Mouse (Mus musculus) hindbrain, embryonic 10.5 days (tissue): ENCODE measurements around the gene 1700029J07Rik. TPM values are rescaled to one million over a fixed set of nuclear protein-coding genes. Genes with fewer than 3 reads are reported as not detected.

Source experiments
- DNase-seq: peaks from one replicate; pipeline ENCODE4 v3.0.0-alpha.2; 2017; ENCODE audit warnings: low spot score
- H3K27ac ChIP-seq: fragments of 300-500 bp; sonication (generic); 2 replicates; pipeline ENCODE4 v1.5.1; 2016; ENCODE audit warnings: mild to moderate bottlenecking, moderate library complexity
- H3K27me3 ChIP-seq: fragments of 300-500 bp; sonication (generic); 2 replicates; pipeline ENCODE4 v1.6.1; 2016; ENCODE audit warnings: mild to moderate bottlenecking; ENCODE audit not compliant: poor library complexity, insufficient read depth, severe bottlenecking
- H3K36me3 ChIP-seq: fragments of 300-500 bp; sonication (generic); 2 replicates; pipeline ENCODE4 v1.6.1; 2016; ENCODE audit warnings: mild to moderate bottlenecking, moderate library complexity
- H3K4me1 ChIP-seq: fragments of 300-500 bp; sonication (generic); replicated peaks from 2 replicates; pipeline ENCODE4 v1.6.1; 2016; ENCODE audit warnings: mild to moderate bottlenecking
- H3K4me3 ChIP-seq: fragments of 300-500 bp; sonication (generic); 2 replicates; pipeline ENCODE4 v1.5.1; 2016; ENCODE audit warnings: mild to moderate bottlenecking, moderate library complexity
- H3K9me3 ChIP-seq: fragments of 300-500 bp; sonication (generic); 2 replicates; pipeline ENCODE4 v1.6.1; 2016; ENCODE audit warnings: mild to moderate bottlenecking, moderate library complexity
- WGBS: fragments of 180-500 bp; shearing (Covaris S2); methylation state at CpG from one replicate; pipeline ENCODE4 v1.1.7; 2016; 5-methylcytosine and 5-hydroxymethylcytosine counted together
- polyA plus RNA-seq: library from polyadenylated mRNA; unstranded; fragments of >200 nt; fragmentation: Nextera tagmentation; extraction: Ambion mirVana; gene quantifications from 2 replicates; pipeline ENCODE4 v1.2.1, GENCODE M21; 2016

Gene 1700029J07Rik
- polyA plus RNA-seq, result 3.8 and 4.5 TPM in 2 replicates

DNA sequence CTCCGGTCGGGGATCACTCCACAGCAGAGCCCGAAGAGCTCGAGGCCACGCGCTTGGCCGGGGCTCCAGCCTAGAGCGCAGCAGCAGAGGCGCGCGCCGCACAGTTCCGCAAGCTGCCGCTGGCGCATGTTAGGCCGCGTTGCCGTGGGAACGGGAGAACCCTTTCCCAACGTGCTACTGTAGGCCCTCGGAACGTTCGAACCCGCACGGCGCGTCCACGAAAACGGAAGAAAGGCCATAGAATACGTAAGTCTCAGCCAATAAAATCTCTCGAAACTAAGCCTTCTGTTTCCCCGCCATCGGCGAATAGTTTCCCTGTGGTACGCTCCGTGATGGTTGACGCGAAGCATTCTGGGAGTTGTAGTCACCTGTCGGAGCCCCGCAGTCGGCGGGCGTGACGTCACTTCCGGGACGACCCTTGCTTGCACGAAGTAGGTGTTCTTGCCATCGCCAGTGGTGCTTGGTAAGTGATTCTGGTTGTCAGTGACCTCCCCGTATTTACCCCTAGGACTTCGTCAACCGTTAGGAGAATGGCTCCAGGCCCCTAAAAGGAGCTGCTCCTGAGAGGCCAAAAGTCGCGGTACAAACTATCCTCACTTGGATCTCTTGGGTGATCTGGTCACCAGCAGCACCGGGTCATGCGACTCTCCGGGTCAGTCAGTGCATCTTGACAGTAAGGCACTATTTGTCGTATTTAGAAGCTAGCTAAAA lies at the start of gene 1700029J07Rik, which contains the start of gene Ufsp2:
Gene 1700029J07Rik, minus strand, starts transcription at position 127 of the 711 bp plus-strand sequence.
Gene Ufsp2, plus strand, starts transcription at position 403 of the 711 bp plus-strand sequence.
- Histone ChIP-seq H3K4me1 (peaks cover 15% of the 10 kb centered on the region), H3K27ac (peak within 1 kb of the TSS; percentile 85), H3K9me3 (peaks cover 12% of the 10 kb centered on the region), H3K36me3 (peaks cover 24% of the 10 kb centered on the region), H3K4me3 (peak within 1 kb of the TSS; percentile 73), H3K27me3 (no peaks in the 10 kb centered on the region)
- WGBS, result under 1% methylated on average over 57 of the region's 57 CpGs
- peak; percentile 97 for DNase-seq

DNA sequence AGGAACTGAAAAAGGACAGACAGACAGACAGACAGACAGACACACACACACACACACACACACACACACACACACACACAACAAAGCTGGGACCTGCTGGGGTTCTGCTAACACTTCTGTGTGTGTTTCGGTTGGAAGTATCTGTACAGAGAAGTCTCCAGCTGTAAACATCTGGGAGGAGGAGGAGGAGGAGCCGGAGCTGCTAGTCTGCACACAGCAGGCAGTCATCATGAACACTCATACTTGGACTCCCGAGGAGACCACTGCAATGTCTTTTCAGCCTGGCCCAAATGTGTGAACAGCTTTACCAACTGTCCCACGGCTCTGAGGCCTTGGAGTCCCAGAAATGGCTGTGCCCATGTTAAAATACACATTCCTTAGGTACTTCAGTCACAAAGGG lies 49.3 kb upstream of the 1700029J07Rik start:
- 52% methylated on average over 4 of the region's 4 CpGs for WGBS

DNA sequence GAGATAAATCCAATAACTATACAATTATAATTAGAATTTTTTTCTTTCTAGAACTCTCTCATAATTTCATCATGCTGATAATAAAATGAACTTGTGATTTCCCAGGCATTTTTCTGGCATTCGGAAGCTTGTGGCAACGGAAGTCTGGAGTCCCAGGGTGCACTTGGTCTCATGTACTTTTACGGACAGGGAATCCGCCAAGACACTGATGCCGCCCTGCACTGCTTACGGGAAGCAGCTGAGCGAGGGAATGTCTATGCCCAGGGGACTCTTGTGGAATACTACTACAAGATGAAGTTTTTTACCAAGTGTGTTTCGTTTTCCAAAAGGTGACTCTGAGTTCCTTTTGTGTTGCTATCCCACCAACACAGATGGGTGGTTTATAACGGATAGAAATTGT lies 47.7 kb upstream of the 1700029J07Rik start:
- Histone ChIP-seq H3K27me3 (no peaks in the 10 kb centered on the region), H3K27ac (no peak overlapping the region), H3K36me3 (no peaks in the 10 kb centered on the region), H3K4me1 (no peaks in the 10 kb centered on the region), H3K4me3 (no peak overlapping the region), H3K9me3 (no peaks in the 10 kb centered on the region)
- DNase-seq, result no peak
- 93% methylated on average over 9 of the region's 9 CpGs for WGBS

More for the DNA sequence above, 49.3 kb upstream of the 1700029J07Rik start:
- H3K9me3 ChIP-seq, result no peaks in the 10 kb centered on the region
- H3K4me1 ChIP-seq, result no peaks in the 10 kb centered on the region
- no peak overlapping the region for H3K4me3 ChIP-seq
- H3K27ac ChIP-seq, result no peak overlapping the region
- no peaks in the 10 kb centered on the region for H3K36me3 ChIP-seq
- no peak for DNase-seq
- no peaks in the 10 kb centered on the region for H3K27me3 ChIP-seq

DNA sequence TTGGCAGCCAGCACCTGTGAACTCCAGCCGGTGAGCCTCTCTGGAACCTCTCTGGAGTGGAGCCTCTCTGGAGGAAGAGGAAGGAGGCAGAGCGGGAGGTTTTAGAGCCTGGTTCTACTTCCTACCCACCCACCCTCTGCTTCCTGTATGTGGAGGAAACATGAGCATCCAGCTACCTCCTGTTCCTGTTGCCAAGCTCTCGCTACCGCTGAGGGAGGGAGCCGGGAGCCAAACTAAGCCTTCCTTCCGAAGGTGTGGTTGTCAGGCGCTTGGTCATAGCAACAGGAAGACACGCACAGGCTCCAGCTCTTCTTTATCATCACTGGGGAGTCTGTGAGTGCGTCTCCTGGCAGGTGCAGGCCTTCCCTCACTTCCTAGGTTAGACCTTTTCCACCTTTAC lies 47.2 kb upstream of the 1700029J07Rik start:
- H3K27ac ChIP-seq, result no peak overlapping the region
- H3K4me3 ChIP-seq, result no peak overlapping the region
- H3K36me3 ChIP-seq, result no peaks in the 10 kb centered on the region
- 89% methylated on average over 9 of the region's 9 CpGs for WGBS
- H3K4me1 ChIP-seq, result no peaks in the 10 kb centered on the region
- no peaks in the 10 kb centered on the region for H3K27me3 ChIP-seq
- no peak for DNase-seq
- H3K9me3 ChIP-seq, result no peaks in the 10 kb centered on the region

DNA sequence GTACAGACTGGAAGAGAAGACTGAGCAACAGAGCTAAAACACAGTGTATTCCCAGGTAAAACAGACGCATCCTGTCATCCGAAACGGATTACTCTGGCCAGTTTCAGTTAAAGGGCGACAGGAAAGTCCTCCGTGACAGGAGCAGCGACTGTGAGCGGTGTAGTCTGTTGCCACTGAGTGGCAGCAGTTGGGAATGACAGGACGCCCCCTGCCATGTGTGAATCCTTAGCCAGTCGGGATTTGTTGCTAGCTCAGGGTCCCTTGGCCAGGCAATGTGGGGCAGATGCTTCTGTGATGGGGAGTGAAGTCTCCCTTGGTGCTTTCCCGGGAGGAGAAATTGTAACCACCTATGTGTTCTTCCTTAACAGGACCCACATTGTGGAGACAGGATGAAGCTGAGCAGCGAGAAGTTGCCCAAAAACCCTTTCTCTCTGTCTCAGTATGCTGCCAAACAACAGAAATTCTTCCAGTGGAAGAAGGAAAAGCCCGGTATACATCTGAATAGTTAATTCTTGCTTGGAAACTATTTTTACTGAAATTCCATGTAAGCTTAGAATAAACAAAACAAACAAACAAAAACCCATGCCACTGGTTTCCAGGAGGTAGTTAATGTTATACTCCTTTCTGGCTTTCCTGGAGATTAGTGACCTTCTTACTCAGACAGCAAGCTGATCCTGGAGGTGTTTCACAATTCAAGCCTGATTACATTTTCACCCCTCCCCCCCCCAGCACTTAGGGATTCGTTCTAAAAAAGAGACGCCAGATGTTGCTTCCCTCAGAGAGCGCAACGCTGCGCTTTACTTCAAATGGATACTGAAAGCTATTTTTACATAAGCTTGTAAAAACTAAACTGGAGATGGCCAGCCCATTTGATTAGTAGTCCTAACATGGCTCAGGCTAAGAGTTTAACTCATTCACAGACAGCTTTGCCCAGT lies 36.0 kb upstream of the 1700029J07Rik start:
- H3K4me3 ChIP-seq, result peak overlapping the region; percentile 29

DNA sequence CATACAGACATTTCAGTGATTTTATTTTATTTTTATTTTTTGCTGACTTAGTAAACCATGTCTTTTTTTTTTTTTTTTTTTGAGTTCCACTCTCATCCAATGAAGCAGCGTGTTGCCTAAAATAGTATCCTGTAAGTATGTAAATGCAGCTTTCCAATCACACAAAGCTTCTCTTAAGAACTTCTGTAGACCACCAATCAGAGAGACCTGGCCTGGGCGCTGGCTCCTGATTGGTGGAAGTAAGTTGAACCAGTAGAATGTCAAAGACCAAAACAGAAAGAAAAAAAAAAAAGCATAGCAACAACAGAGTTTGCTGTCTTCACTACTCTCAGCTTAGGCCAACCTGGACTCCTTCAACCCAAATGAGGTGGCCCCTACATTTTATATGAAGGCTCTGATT lies 35.3 kb upstream of the 1700029J07Rik start:
- peak overlapping the region; percentile 29 for H3K4me3 ChIP-seq
- no peak for DNase-seq
- no peaks in the 10 kb centered on the region for H3K36me3 ChIP-seq
- WGBS, result 57% methylated on average over 2 of the region's 2 CpGs
- 0 out of 2 replicates have a peak overlapping the region, but pooled peaks have one; percentile 4 for H3K27ac ChIP-seq
- no peaks in the 10 kb centered on the region for H3K9me3 ChIP-seq
- peaks cover 13% of the 10 kb centered on the region for H3K4me1 ChIP-seq
- H3K27me3 ChIP-seq, result no peaks in the 10 kb centered on the region

More for the DNA sequence above, 36.0 kb upstream of the 1700029J07Rik start:
- 24% methylated on average over 17 of the region's 17 CpGs for WGBS
- 0 out of 2 replicates have a peak overlapping the region, but pooled peaks have one; percentile 4 for H3K27ac ChIP-seq
- no peaks in the 10 kb centered on the region for H3K36me3 ChIP-seq
- H3K9me3 ChIP-seq, result no peaks in the 10 kb centered on the region
- DNase-seq, result peak; percentile 27
- H3K4me1 ChIP-seq, result peaks cover 13% of the 10 kb centered on the region
- H3K27me3 ChIP-seq, result no peaks in the 10 kb centered on the region

DNA sequence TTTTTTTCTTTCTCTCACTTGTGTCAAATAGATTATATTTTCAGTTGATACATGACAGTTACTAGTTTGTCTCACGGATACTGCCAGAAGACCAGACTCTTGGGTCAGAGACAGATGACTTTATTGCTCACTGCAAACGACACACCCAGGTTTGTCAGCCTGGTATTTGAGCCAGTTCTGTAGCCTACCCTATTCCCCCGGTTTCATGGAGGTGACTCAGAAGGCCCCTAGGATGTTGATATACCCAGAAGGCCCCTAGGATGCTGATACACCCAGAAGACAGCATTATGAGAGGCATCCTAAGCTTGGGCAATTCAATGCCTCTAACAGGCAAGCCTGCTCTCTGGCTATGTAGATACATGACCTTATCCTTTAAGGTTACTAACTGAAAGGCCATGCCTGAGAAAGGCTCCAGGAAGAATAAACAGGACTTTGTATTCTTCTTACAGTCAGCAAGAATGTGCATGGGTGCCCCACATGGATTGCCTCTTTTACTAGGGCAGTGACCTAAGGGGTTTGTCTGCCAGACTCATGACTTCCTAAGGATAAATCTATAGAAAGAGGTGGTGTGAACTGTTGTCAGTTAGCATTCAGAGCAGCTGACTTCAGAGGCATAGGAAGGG lies 32.1 kb upstream of the 1700029J07Rik start:
- peaks cover 13% of the 10 kb centered on the region for H3K4me1 ChIP-seq
- H3K36me3 ChIP-seq, result no peaks in the 10 kb centered on the region
- no peaks in the 10 kb centered on the region for H3K27me3 ChIP-seq
- no peak overlapping the region for H3K27ac ChIP-seq
- no peaks in the 10 kb centered on the region for H3K9me3 ChIP-seq
- DNase-seq, result no peak
- no peak overlapping the region for H3K4me3 ChIP-seq
- WGBS, result 82% methylated on average over 3 of the region's 3 CpGs

DNA sequence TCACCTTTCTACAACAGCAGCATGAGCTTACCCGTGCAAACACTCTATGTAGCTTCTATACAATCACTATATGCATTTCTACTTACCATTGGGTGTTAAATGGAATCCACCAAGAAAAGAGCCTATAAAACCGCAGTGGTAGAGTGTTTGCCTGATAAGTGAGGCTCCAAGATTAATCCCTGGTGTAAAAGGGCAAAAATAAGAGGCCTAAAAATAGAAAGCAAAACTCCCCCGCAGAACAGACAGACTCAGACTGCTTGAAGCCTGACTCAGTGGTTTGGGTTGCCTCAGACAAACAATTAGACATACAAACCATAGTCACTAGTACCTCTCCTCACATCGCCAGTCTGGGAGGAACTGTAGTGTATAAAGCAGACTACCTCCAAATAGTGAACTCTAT lies 30.5 kb upstream of the 1700029J07Rik start, which contains the start of gene Ankrd37:
Gene Ankrd37, minus strand, starts transcription at position 112 of the 400 bp plus-strand sequence.
- peaks cover 4% of the 10 kb centered on the region for H3K4me1 ChIP-seq
- no peak within 1 kb of the TSS for H3K27ac ChIP-seq
- H3K4me3 ChIP-seq, result no peak within 1 kb of the TSS
- no peaks in the 10 kb centered on the region for H3K9me3 ChIP-seq
- no peak for DNase-seq
- no peaks in the 10 kb centered on the region for H3K36me3 ChIP-seq
- H3K27me3 ChIP-seq, result no peaks in the 10 kb centered on the region
- 77% methylated on average over 4 of the region's 4 CpGs for WGBS

DNA sequence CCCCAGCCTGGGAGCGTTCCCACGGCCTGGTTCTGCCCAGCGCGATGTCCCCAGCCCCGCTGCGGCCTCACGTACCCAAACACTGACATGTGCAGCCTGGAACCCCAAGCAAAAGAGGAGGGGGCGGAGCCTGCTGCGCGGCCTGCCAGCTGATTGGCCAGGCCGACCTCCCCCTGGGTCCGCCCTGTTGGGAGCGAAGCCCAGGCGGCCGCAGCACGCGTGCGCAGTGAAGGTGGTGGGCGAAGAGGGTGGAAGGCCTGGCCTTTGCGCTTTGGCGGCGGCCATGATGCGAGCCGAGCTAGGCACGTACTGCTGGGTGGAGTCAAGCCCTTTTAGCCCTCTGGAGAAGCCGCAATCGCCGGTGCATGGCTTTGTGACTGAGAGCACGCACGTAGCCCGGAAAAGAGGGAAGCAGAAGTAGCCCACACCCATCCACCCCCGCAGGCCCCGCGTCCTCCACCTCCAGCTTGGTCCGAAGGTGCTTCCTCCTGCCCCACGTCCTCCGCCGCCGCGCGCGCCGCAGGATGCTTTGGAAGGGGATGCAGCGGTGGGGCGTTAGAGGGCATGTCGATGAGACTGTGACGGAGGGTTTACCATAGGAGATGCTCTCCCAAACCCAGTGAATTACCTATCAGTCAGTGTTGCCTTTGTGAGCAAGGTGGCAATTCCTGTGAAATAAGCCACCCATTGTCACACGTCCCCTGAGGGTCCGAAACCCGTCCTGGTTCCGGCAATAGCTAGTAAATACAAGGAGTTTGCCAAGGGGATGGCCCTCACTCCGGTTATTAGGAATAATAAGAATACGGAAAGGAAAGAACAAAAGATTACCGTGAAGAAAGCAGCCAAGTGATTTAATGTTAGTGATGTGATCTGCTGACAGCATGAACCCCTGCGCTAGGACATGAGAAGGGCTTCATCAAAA lies 25.0 kb upstream of the 1700029J07Rik start:
- DNase-seq, result peak; percentile 99
- Histone ChIP-seq H3K4me3 (peak overlapping the region; percentile 63), H3K36me3 (peaks cover 26% of the 10 kb centered on the region), H3K4me1 (peaks cover 25% of the 10 kb centered on the region), H3K9me3 (no peaks in the 10 kb centered on the region), H3K27me3 (no peaks in the 10 kb centered on the region), H3K27ac (peak overlapping the region; percentile 99)
- 7% methylated on average over 55 of the region's 55 CpGs for WGBS

DNA sequence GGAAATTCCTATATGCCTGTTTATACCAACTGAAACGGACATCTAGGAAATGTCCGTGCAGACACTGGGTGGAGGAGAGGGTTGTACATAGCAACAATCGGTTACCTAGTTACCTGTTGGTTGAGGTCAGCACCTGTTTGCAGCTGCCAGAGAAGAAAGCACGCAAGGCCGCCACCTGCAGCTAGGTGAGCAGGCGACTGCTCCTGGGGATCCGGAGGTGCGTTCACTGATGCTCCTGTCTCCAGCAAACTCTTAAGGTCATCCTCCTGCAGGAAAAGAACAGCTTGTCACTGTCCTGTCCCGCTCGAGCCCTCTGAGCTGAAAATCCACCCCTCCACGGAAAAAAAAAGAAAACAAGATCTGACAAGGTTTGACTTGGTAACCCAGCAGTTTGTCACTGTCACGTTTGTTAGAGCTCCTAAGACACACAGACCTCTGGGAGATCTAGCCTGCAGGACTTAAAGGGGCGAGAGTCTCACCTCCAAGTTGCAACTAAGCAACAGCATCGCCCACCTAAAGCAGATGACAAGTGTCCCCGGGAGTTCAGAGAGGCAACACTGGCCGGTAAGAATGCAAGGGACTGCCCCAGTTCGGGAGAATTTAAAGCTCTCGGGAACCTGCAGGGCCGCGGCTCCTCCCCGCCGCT lies 24.2 kb upstream of the 1700029J07Rik start, which contains the start of gene Lrp2bp:
Gene Lrp2bp, plus strand, starts transcription at position 166 of the 646 bp plus-strand sequence.
- Histone ChIP-seq H3K4me1 (peaks cover 25% of the 10 kb centered on the region), H3K27me3 (no peaks in the 10 kb centered on the region), H3K36me3 (peaks cover 26% of the 10 kb centered on the region), H3K27ac (peak within 1 kb of the TSS; percentile 99), H3K4me3 (peak within 1 kb of the TSS; percentile 63), H3K9me3 (no peaks in the 10 kb centered on the region)
- 3% methylated on average over 22 of the region's 22 CpGs for WGBS
- peak; percentile 27 for DNase-seq

DNA sequence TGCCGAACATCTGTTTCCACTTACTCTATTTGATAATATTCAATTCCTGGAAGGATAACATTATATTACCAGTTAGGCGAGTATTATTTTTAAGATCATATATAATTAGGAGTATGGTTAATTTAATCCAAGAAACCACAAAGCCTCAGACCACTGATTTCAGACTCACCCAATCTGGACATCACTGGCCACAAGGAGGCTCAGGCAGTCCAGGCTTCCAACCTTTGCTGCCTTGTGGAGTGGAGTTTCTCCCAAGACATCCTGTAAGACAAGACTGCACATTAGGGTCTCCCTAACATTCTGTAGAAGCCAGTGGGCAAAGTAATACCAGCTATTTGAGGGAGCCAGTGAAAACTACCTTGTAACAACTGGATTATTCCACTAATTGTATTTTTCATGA lies 23.2 kb upstream of the 1700029J07Rik start:
- WGBS, result 91% methylated on average over 2 of the region's 2 CpGs
- H3K4me1 ChIP-seq, result peaks cover 25% of the 10 kb centered on the region
- H3K9me3 ChIP-seq, result no peaks in the 10 kb centered on the region
- H3K36me3 ChIP-seq, result peaks cover 33% of the 10 kb centered on the region
- no peak overlapping the region for H3K27ac ChIP-seq
- H3K27me3 ChIP-seq, result no peaks in the 10 kb centered on the region
- no peak overlapping the region for H3K4me3 ChIP-seq
- no peak for DNase-seq
